Mouse (Mus musculus): ENCODE measurements at regions not wholly inside any gene's neighbourhood (a gene's known extent, or its start where the extent isn't known, plus 50 kb on each side); places are given as distances from the start of the nearest gene placed in this dataset.

- no peak for TF ChIP-seq CTCF (IDR thresholded peaks at IDR 0.05; ENCODE audit: borderline replicate concordance, insufficient read depth, low read length)
- TF ChIP-seq POLR2A (IDR thresholded peaks at IDR 0.05; ENCODE audit: low read depth, low read length): no peak
Measured at GRCm38 (mm10) chr5:101222390-101222789, 376.9 kb downstream of the Gpat3 start.
